Mouse (Mus musculus): ENCODE measurements around the gene Rtl1. TPM values are rescaled to one million over a fixed set of nuclear protein-coding genes. Genes with fewer than 3 reads are reported as not detected.

Rtl1 gene
- 1.7 and 2.6 TPM in 2 replicates for polyA plus RNA-seq (2015; fragmentation: Nextera tagmentation; extraction: Ambion mirVana)

DNA sequence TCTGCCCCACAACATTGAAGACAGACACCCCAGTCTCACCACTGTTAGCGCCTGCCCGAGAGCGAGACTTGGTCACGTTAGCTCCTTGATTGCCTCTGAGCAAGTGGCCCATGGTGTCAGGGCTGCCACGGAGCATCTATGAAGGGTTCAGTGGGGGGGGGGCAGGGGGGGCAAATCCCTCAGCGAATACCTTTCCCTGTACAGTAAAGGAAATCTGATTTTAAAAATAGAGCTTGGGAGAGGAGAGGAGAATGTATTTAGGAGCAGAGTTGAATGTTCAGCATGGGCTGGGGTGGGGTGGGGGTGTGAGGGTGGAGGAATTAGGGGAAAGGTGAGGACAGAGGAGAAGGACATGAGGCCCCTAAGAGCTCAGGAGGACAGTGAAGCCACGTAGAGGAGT is at the start of gene Rtl1:
Gene Rtl1, minus strand, starts transcription at position 101 of the 400 bp plus-strand sequence.
- no peak within 1 kb of the TSS for H3K27ac ChIP-seq (replicated peaks)
- no peaks in the 10 kb centered on the region for H3K27me3 ChIP-seq (replicated peaks)
- peaks cover 44% of the 10 kb centered on the region for H3K36me3 ChIP-seq
- no peak for ATAC-seq (ENCODE audit: low FRiP score)
- H3K9me3 ChIP-seq (replicated peaks), result no peaks in the 10 kb centered on the region
- H3K4me1 ChIP-seq, result peaks cover 22% of the 10 kb centered on the region
- H3K9ac ChIP-seq (replicated peaks), result no peak within 1 kb of the TSS
- WGBS, result 89% methylated on average over 7 of the region's 7 CpGs
- no peak within 1 kb of the TSS for H3K4me3 ChIP-seq (replicated peaks)
- no peak within 1 kb of the TSS for H3K4me2 ChIP-seq

DNA sequence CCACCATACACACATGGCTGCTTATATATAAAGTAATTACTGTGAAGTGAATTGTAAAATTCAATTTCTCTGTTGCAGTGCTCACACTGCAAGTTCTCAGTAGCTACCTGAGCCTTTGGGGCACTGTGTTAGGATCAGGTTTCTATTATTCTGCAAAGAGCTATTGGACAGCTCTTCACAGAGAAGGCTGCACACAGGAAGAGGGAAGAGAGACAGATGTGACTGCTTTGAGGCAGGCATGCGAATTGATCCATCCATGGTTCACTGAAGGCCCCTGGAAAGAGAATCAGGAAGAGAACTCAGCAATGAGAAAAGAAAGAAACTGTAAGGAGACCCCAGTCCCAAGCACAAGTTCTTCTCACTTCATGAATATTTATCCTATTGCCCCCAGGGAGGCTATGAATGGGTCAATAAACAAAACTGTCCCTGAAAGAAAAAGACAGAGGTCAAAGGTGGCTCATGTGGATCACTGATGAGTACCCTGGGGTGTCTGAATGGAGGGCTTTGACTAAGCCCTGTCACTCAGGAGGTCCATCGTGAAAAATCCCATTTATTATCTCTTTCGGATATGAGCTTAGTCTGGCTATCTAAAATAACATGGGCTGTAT is 40.5 kb upstream of the Rtl1 start:
- peaks cover 6% of the 10 kb centered on the region for H3K36me3 ChIP-seq
- no peaks in the 10 kb centered on the region for H3K27me3 ChIP-seq (replicated peaks)
- H3K4me3 ChIP-seq (replicated peaks), result no peak overlapping the region
- WGBS, result 6% methylated on average over 3 of the region's 3 CpGs
- no peaks in the 10 kb centered on the region for H3K9me3 ChIP-seq (replicated peaks)
- no peaks in the 10 kb centered on the region for H3K4me1 ChIP-seq
- H3K27ac ChIP-seq (replicated peaks), result no peak overlapping the region
- ATAC-seq (ENCODE audit: low FRiP score), result no peak
- no peak overlapping the region for H3K9ac ChIP-seq (replicated peaks)
- H3K4me2 ChIP-seq, result no peak overlapping the region

DNA sequence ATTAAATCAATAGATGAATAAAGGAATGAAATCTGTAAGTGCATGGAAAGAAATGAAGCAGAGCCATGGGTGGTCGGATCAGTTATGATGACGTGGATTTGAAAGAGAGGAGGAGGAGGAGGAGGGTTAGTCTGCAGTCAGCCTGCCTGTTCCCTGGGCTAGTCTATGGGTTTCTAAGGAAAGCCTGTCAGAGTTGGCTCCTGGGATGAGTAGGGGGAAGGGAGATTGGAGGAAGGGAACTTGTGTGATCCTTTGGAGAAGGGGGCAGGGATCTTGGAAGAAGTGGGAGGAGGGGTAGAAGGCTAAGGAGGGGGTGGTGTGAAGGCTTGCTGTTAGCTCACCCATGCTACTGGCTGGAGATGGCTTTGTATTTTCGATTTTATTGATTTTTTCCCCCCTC is 31.9 kb upstream of the Rtl1 start:
- no peak overlapping the region for H3K27ac ChIP-seq (replicated peaks)
- H3K4me3 ChIP-seq (replicated peaks), result no peak overlapping the region
- H3K27me3 ChIP-seq (replicated peaks), result no peaks in the 10 kb centered on the region
- peaks cover 5% of the 10 kb centered on the region; the same call in 1 of the 2 replicates for H3K4me1 ChIP-seq
- no peaks in the 10 kb centered on the region for H3K9me3 ChIP-seq (replicated peaks)
- H3K36me3 ChIP-seq, result peaks cover 12% of the 10 kb centered on the region
- no peak for ATAC-seq (ENCODE audit: low FRiP score)
- H3K9ac ChIP-seq (replicated peaks), result no peak overlapping the region
- H3K4me2 ChIP-seq, result no peak overlapping the region
- 42% methylated on average over 3 of the region's 3 CpGs for WGBS

DNA sequence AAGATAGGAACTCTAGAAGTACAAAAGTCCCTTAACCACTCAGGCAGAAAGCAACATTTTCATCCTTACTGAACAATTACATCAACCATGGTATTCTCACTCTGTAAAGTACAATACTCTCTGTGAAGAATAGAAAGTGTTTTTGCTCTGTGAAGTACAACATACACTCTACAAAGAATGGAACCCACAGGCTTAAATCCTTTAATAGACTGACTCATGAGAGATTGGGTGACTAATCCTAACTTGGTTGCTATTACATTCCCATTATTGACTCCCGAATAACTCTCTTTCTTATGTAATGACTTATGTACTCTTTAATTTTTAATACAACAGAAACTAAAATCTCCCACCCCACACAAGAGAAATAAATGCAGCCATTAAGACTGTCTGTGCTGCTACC is 28.8 kb upstream of the Rtl1 start:
- H3K27me3 ChIP-seq (replicated peaks), result no peaks in the 10 kb centered on the region
- no peak for ATAC-seq (ENCODE audit: low FRiP score)
- WGBS, result 75% methylated on average over 1 of the region's 1 CpGs
- H3K27ac ChIP-seq (replicated peaks), result no peak overlapping the region
- H3K9me3 ChIP-seq (replicated peaks), result no peaks in the 10 kb centered on the region
- H3K4me2 ChIP-seq, result no peak overlapping the region
- no peak overlapping the region for H3K9ac ChIP-seq (replicated peaks)
- H3K36me3 ChIP-seq, result peaks cover 16% of the 10 kb centered on the region
- peaks cover 5% of the 10 kb centered on the region; the same call in 1 of the 2 replicates for H3K4me1 ChIP-seq
- H3K4me3 ChIP-seq (replicated peaks), result no peak overlapping the region

DNA sequence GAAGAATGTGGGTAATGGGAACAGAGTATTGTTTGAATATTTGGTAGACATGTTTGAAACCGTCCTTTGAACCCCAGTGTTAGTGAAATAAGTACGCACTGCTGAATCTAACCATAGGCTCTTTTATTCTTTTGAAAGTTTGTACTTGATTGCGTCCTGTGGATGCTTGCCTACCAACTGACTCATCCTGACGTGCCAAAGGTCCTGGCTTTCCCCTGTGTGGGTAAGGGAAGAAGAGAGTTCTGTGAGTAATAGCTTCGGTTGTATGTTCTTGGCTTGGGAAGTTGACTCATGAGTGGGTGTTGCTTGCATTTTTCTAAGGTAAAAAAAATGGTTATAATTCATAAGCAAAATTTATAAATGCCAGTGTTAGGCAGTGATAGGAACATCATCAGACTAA is 26.8 kb upstream of the Rtl1 start:
- Histone ChIP-seq H3K4me1 (peaks cover 5% of the 10 kb centered on the region; the same call in 1 of the 2 replicates), H3K4me3 (replicated peaks) (no peak overlapping the region), H3K4me2 (no peak overlapping the region), H3K27me3 (replicated peaks) (no peaks in the 10 kb centered on the region), H3K9me3 (replicated peaks) (no peaks in the 10 kb centered on the region), H3K27ac (replicated peaks) (no peak overlapping the region), H3K36me3 (peaks cover 16% of the 10 kb centered on the region), H3K9ac (replicated peaks) (no peak overlapping the region)
- 87% methylated on average over 5 of the region's 5 CpGs for WGBS
- no peak for ATAC-seq (ENCODE audit: low FRiP score)

DNA sequence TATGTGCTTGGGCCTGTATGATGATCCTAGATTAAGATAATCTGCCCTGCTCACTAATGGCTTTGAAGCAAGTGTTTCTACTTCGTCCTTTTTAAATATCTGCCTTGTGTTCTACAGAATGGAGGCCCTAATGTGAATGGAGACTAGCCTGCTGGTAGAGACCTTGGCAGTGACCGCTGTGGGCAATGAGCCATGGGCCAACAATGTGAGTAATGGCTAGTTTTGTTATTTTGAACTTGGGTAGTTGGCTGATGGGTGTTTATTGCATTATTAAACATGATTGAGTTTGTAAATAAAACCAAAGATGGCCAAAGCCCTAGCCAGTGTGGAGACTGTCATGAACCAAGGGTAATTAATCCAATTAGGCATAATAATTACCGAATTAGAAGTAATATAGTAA is 20.1 kb upstream of the Rtl1 start:
- no peak overlapping the region for H3K4me3 ChIP-seq (replicated peaks)
- no peaks in the 10 kb centered on the region for H3K27me3 ChIP-seq (replicated peaks)
- WGBS, result 82% methylated on average over 3 of the region's 3 CpGs
- H3K4me1 ChIP-seq, result peaks cover 6% of the 10 kb centered on the region; the same call in 1 of the 2 replicates
- H3K36me3 ChIP-seq, result peaks cover 27% of the 10 kb centered on the region
- H3K9ac ChIP-seq (replicated peaks), result no peak overlapping the region
- H3K9me3 ChIP-seq (replicated peaks), result no peaks in the 10 kb centered on the region
- ATAC-seq (ENCODE audit: low FRiP score), result no peak
- no peak overlapping the region for H3K4me2 ChIP-seq
- no peak overlapping the region for H3K27ac ChIP-seq (replicated peaks)

DNA sequence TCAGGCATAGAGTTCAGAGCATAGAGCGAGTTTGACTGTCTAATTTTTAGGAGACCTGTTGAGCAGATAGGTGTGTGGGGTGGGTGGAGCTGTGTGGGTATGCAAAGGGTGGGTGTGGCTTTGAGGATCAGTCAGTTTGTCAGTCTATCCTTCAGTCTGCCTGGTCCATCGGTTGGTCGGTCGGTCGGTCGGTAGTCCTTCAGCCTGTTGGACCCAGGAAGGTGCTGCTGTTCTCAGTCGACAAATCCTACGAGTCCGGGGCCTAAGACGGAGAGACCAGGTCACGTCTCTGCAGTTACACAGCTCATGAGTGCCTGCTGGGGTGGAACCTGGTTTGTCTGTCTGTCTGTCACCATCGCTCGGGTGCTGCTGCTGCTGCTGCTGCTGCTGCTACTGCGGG is 17.9 kb upstream of the Rtl1 start:
- H3K27me3 ChIP-seq (replicated peaks), result no peaks in the 10 kb centered on the region
- H3K4me1 ChIP-seq, result peaks cover 13% of the 10 kb centered on the region
- H3K27ac ChIP-seq (replicated peaks), result no peak overlapping the region
- WGBS, result 91% methylated on average over 14 of the region's 14 CpGs
- H3K36me3 ChIP-seq, result peaks cover 39% of the 10 kb centered on the region
- H3K4me3 ChIP-seq (replicated peaks), result no peak overlapping the region
- H3K9me3 ChIP-seq (replicated peaks), result no peaks in the 10 kb centered on the region
- no peak for ATAC-seq (ENCODE audit: low FRiP score)
- H3K9ac ChIP-seq (replicated peaks), result no peak overlapping the region
- H3K4me2 ChIP-seq, result no peak overlapping the region

DNA sequence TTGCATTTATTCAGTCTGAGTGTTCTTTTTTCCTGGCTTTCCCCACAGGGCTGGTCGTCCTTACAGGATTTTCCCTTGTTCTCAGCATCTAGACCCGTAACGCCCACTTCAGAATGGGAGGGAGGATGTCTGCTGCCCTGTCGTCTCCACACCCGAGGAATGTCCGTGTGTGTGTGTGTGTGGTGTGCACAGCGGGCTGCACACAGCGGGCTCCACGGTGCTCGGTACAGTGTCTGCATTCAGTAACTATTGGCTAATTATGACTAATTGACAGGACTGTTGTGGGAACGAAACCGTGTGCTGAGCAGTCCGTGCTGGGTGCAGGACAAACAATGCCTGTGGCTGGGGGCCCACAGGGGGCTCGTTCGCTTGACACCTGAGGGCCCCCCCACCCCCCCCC is 17.0 kb upstream of the Rtl1 start:
- Histone ChIP-seq H3K4me3 (replicated peaks) (no peak overlapping the region), H3K9me3 (replicated peaks) (no peaks in the 10 kb centered on the region), H3K4me2 (peak overlapping the region; percentile 23), H3K36me3 (peaks cover 42% of the 10 kb centered on the region), H3K9ac (replicated peaks) (no peak overlapping the region), H3K4me1 (peaks cover 15% of the 10 kb centered on the region), H3K27me3 (replicated peaks) (no peaks in the 10 kb centered on the region), H3K27ac (replicated peaks) (no peak overlapping the region)
- WGBS, result 29% methylated on average over 15 of the region's 15 CpGs
- ATAC-seq (ENCODE audit: low FRiP score), result no peak

DNA sequence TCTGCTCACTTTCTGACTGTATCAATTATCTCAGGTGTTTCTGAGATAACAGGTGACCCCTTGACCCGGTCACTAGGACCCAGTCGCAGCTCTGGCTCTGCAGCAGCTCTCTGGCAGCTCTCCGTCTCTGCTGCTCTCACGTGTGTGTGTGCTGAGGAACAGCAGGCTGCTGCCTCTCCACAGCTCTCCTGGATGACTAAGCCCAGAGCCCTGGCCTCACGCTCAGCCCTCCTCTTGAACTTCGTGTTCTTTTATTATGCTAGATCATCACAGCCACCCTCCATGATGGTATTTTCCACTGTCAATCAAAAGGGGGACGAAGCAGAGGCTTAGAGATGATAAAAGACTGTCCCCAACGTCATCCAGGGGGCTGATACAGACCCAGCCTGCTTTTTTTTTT is 15.2 kb upstream of the Rtl1 start:
- H3K9ac ChIP-seq (replicated peaks), result no peak overlapping the region
- peaks cover 18% of the 10 kb centered on the region for H3K4me1 ChIP-seq
- H3K4me2 ChIP-seq, result no peak overlapping the region
- no peak for ATAC-seq (ENCODE audit: low FRiP score)
- peaks cover 53% of the 10 kb centered on the region for H3K36me3 ChIP-seq
- H3K27ac ChIP-seq (replicated peaks), result no peak overlapping the region
- no peaks in the 10 kb centered on the region for H3K9me3 ChIP-seq (replicated peaks)
- H3K27me3 ChIP-seq (replicated peaks), result no peaks in the 10 kb centered on the region
- WGBS, result 73% methylated on average over 8 of the region's 8 CpGs
- H3K4me3 ChIP-seq (replicated peaks), result no peak overlapping the region

DNA sequence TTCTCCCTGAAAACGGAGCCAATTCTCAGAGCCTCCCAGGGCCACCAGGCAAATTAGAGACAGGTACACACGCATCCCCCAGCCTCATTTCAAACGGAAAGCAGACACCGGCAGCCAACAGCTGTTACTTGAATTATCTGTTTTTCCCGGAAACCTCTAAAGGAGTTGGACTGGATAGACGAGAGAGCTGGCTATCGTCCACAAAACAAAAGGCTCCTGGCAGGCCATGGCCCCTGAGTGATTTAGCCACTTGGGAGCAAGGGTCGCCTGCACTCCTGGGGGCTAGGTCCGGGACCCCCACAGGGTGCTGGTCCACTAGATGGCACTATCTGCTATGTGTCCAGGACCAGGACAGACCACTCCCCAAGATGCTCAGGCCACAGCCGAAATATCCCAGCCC is 14.3 kb upstream of the Rtl1 start:
- Histone ChIP-seq H3K36me3 (peaks cover 60% of the 10 kb centered on the region), H3K9ac (replicated peaks) (no peak overlapping the region), H3K27me3 (replicated peaks) (no peaks in the 10 kb centered on the region), H3K9me3 (replicated peaks) (no peaks in the 10 kb centered on the region), H3K27ac (replicated peaks) (no peak overlapping the region; the same call in 1 of the 2 replicates), H3K4me3 (replicated peaks) (no peak overlapping the region), H3K4me2 (no peak overlapping the region), H3K4me1 (peaks cover 20% of the 10 kb centered on the region)
- ATAC-seq (ENCODE audit: low FRiP score), result no peak
- WGBS, result 24% methylated on average over 10 of the region's 10 CpGs

DNA sequence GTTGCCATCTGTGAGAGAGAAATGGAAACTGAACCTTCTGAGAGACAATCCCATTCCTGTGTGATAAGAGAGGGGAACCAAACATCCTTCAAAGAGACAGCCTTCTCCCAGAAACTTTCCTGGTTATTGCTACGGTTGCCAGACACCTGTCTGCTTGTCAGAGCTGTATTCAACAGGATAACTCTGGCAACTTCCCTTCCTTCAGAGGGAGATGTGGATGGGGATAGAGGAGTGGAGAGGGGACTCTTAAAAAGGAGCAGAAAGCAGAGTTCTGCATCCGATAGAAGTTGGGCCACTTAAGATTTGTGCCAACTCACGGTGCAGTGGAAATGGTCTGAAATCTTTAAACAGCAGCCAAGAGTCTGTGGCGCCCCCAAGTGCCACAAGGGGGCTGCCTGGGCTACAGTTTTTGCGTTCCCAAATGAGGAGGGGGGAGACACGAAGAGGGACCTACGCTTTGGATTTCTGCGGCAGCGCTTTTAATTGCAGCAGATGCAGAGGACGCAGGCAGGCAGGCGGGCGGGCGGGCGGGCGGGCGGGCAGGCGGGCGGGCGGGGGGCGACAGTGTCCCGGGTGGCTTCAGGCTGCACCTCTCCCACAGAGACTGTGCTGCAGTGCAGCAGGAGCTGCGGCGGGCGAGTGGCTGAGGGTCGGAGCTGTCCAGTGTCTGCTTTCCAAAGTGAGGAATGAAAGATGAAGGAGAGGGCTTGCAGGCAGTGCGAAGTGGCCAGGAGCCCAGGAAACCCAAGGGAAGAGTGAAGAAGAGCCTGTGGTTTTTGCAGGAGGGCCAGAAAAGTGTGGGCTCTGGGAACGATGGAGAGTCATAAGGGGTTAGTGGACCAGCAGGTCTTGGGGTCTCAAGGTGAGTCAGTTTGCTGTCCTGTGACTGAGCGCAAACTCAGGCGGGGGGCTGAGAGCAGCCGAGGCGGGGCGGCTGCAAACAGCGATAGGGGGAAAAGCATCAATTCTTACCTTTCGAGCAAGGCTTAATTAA is 12.6 kb upstream of the Rtl1 start:
- Histone ChIP-seq H3K27ac (replicated peaks) (no peak overlapping the region), H3K9ac (replicated peaks) (0 out of 2 replicates have a peak overlapping the region, but pooled peaks have one; percentile 0), H3K36me3 (peaks cover 73% of the 10 kb centered on the region), H3K27me3 (replicated peaks) (no peaks in the 10 kb centered on the region), H3K4me3 (replicated peaks) (peak overlapping the region; percentile 28), H3K4me2 (peak overlapping the region; percentile 55), H3K4me1 (peaks cover 20% of the 10 kb centered on the region), H3K9me3 (replicated peaks) (no peaks in the 10 kb centered on the region)
- WGBS, result 46% methylated on average over 34 of the region's 34 CpGs
- no peak for ATAC-seq (ENCODE audit: low FRiP score)
